Mouse (Mus musculus) liver, embryonic 15.5 days (tissue): Measurements from ENCODE around the gene Fbxo42. TPM values are rescaled to one million over a fixed set of nuclear protein-coding genes. Genes with fewer than 3 reads are reported as not detected.

Source experiments
- ATAC-seq: fragments of 200-750 bp; cut with Nextera tagmentation; 2 replicates; pipeline ENCODE4 v1.8.0; 2017; ENCODE audit warnings: moderate number of reproducible peaks, mild to moderate bottlenecking, moderate library complexity; ENCODE audit not compliant: insufficient read depth
- H3K27ac ChIP-seq: fragments of 300-500 bp; sonication (generic); replicated peaks from 2 replicates; pipeline ENCODE4 v1.5.1; 2015; ENCODE audit warnings: mild to moderate bottlenecking, inconsistent platforms
- H3K27me3 ChIP-seq: fragments of 300-500 bp; sonication (generic); 2 replicates; pipeline ENCODE4 v1.6.1; 2015; ENCODE audit warnings: mild to moderate bottlenecking, inconsistent platforms
- H3K36me3 ChIP-seq: fragments of 300-500 bp; sonication (generic); replicated peaks from 2 replicates; pipeline ENCODE4 v1.6.1; 2015; ENCODE audit warnings: moderate library complexity, mild to moderate bottlenecking, inconsistent platforms
- H3K4me1 ChIP-seq: fragments of 300-500 bp; sonication (generic); replicated peaks from 2 replicates; pipeline ENCODE4 v1.6.1; 2015; ENCODE audit warnings: inconsistent platforms
- H3K4me2 ChIP-seq: fragments of 300-500 bp; sonication (generic); 2 replicates; pipeline ENCODE4 v1.6.1; 2015; ENCODE audit warnings: moderate library complexity, mild to moderate bottlenecking, inconsistent platforms
- H3K4me3 ChIP-seq: fragments of 300-500 bp; sonication (generic); replicated peaks from 2 replicates; pipeline ENCODE4 v1.5.1; 2015; ENCODE audit warnings: mild to moderate bottlenecking, inconsistent platforms
- H3K9ac ChIP-seq: fragments of 300-500 bp; sonication (generic); 2 replicates; pipeline ENCODE4 v1.6.1; 2015; ENCODE audit warnings: moderate library complexity, mild to moderate bottlenecking, inconsistent platforms
- H3K9me3 ChIP-seq: fragments of 300-500 bp; sonication (generic); replicated peaks from 2 replicates; pipeline ENCODE4 v1.6.1; 2016; ENCODE audit warnings: inconsistent platforms
- WGBS: fragments of 180-500 bp; shearing (Covaris S2); methylation state at CpG from one replicate; pipeline ENCODE4 v1.1.7; 2015; ENCODE audit warnings: mixed read lengths; ENCODE audit not compliant: insufficient replicate concordance; 5-methylcytosine and 5-hydroxymethylcytosine counted together
- polyA plus RNA-seq: library from polyadenylated mRNA; unstranded; fragments of >200 nt; fragmentation: Nextera tagmentation; extraction: Ambion mirVana; gene quantifications from 2 replicates; pipeline ENCODE4 v1.2.1, GENCODE M21; 2015

The Fbxo42 gene
- polyA plus RNA-seq, result 17.9 and 18.3 TPM in 2 replicates

DNA sequence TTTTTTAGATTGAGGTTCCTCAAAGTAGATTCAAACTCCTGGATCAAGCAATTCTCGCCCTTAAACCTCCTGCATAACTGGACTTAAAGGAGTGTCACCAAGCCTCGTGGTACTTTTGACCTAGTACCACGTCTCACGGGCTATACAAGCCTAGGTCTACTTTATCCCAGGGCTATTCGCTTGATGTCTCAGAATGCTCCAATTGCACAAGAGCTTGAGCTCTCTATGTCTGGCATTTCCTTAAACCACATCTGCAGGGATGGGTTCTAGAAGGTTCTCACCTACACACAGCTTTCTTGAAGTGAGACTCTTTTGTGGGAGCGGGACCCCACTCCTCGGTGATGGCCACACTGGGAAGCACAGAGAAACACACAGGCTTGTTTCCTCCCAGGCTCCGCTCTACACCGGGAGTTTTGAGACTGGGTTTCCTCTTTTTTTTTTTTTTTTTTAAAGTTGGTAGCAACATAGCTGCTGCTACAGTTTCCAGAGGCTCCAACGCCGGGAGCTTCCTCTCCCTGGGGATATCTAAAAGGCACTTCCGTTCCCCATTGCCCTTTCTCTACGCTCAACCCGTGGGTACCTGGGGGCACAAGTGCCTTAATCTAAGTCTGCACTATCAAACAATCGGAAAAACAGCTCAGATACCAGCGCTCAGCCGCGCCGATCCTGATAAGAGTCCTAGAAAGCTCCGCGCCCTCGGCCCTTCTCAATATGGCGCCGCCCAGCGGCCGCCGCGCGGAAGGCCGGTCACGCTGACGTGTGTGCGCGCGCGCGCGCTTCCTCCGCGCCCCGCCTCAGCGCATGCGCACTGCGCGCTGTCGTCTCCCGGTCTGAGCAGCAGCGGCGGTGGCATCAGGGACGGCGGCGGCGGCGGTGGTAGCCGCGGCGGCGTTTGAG is at the start of gene Fbxo42:
Gene Fbxo42 (plus strand): TSS at position 802 of the 897 bp plus-strand sequence.
- peak within 1 kb of the TSS; percentile 96 for H3K9ac ChIP-seq
- H3K27me3 ChIP-seq, result no peaks in the 10 kb centered on the region
- no peaks in the 10 kb centered on the region for H3K9me3 ChIP-seq
- H3K4me3 ChIP-seq, result peak within 1 kb of the TSS; percentile 99
- WGBS, result 5% methylated on average over 58 of the region's 58 CpGs
- H3K4me1 ChIP-seq, result peaks cover 46% of the 10 kb centered on the region
- no peaks in the 10 kb centered on the region; the same call in 1 of the 2 replicates for H3K36me3 ChIP-seq
- peak; percentile 91 for ATAC-seq
- peak within 1 kb of the TSS; percentile 91 for H3K27ac ChIP-seq
- peak within 1 kb of the TSS; percentile 81 for H3K4me2 ChIP-seq

- no peak overlapping the region for H3K9ac ChIP-seq
- H3K9me3 ChIP-seq, result no peaks in the 10 kb centered on the region
- peaks cover 21% of the 10 kb centered on the region for H3K4me1 ChIP-seq
- H3K27me3 ChIP-seq, result no peaks in the 10 kb centered on the region
- H3K4me3 ChIP-seq, result no peak overlapping the region
- WGBS, result 12% methylated on average over 4 of the region's 4 CpGs
- no peak overlapping the region for H3K27ac ChIP-seq
- ATAC-seq, result peak; percentile 43; the same call in 1 of the 2 replicates
- no peak overlapping the region for H3K4me2 ChIP-seq
- H3K36me3 ChIP-seq, result no peaks in the 10 kb centered on the region
Observed at GRCm38 (mm10) chr4:141098935-141099334, 48.8 kb upstream of the Fbxo42 start.

GRCm38 (mm10) chr4:141099956-141100355 is 47.8 kb upstream of the Fbxo42 start:
- Histone ChIP-seq H3K9me3 (no peaks in the 10 kb centered on the region), H3K9ac (no peak overlapping the region), H3K4me3 (no peak overlapping the region), H3K4me2 (no peak overlapping the region), H3K27me3 (no peaks in the 10 kb centered on the region), H3K4me1 (peaks cover 21% of the 10 kb centered on the region), H3K36me3 (no peaks in the 10 kb centered on the region), H3K27ac (no peak overlapping the region)
- no peak for ATAC-seq
- 68% methylated on average over 5 of the region's 5 CpGs for WGBS

- Histone ChIP-seq H3K27ac (no peak overlapping the region), H3K9me3 (no peaks in the 10 kb centered on the region), H3K9ac (no peak overlapping the region), H3K36me3 (no peaks in the 10 kb centered on the region), H3K27me3 (no peaks in the 10 kb centered on the region), H3K4me2 (no peak overlapping the region), H3K4me1 (peaks cover 21% of the 10 kb centered on the region), H3K4me3 (no peak overlapping the region)
- WGBS, result 84% methylated on average over 9 of the region's 9 CpGs
- ATAC-seq, result no peak
Observed at GRCm38 (mm10) chr4:141101291-141101690, 46.4 kb upstream of the Fbxo42 start.

- no peak overlapping the region for H3K4me2 ChIP-seq
- H3K4me1 ChIP-seq, result peaks cover 21% of the 10 kb centered on the region
- ATAC-seq, result no peak
- H3K36me3 ChIP-seq, result no peaks in the 10 kb centered on the region
- H3K9me3 ChIP-seq, result no peaks in the 10 kb centered on the region
- H3K4me3 ChIP-seq, result no peak overlapping the region
- no peak overlapping the region for H3K9ac ChIP-seq
- no peak overlapping the region for H3K27ac ChIP-seq
- no peaks in the 10 kb centered on the region for H3K27me3 ChIP-seq
- 48% methylated on average over 6 of the region's 6 CpGs for WGBS
Observed at GRCm38 (mm10) chr4:141101855-141102254, 45.9 kb upstream of the Fbxo42 start.

DNA sequence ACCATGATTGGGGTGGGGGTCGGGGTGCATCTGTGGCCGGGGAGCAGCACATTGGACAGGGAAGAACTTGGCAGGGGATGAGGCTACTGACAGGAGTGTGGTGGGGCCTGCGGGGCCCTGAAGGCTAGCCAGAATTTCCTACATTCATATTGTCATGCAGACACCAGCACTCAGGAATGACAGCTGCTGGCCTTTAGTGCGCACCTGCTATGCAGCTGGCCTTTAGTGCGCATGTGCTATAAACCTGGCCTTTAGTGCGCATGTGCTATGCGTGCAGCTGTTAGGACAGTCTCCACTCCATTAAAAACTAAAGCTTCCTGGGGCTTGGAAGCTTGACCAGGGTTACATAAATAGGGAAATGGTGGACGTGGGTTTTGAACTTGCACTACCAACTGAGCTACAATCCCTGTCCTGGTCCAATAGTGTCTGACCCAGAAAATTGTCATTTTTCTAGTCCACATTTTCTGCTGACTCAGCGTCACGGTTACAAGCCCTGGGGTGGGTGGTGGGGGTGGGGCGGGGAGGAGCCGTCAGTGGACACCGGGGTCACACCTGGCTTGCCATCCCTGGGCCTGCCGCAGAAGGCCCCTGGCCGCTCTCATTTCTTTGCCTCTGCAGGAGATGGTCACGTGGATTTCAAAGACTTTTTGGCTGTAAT is 41.1 kb upstream of the Fbxo42 start:
- Histone ChIP-seq H3K9ac (no peak overlapping the region), H3K27me3 (no peaks in the 10 kb centered on the region), H3K9me3 (no peaks in the 10 kb centered on the region), H3K4me3 (no peak overlapping the region), H3K4me2 (no peak overlapping the region), H3K27ac (no peak overlapping the region), H3K4me1 (no peaks in the 10 kb centered on the region), H3K36me3 (peaks cover 15% of the 10 kb centered on the region)
- no peak for ATAC-seq
- 74% methylated on average over 16 of the region's 16 CpGs for WGBS

DNA sequence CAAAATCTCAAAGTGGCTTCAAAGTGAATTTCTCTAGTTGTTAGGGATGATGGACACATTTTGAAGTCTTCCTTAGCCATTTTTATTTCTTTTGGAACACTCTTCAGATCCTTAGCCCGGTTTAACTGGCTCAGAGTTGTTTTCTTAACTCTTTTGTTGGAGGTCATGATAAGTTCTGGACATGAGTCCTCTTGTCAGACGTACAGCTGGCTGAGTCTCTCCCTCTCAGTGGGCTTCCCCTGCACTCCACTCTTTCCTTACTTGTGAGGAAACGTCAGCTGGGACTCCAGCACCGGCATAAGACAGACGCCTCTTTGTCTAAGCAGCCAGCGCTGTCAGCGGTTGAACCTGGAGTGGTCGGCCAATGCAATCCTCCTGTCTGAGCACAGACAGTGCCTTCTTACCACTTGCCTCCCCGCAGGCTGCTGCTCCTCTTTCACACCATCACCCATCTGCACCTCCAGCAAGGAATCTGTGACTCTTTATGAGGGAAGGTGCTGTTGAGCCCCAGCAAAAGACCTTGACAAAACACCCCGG is 39.4 kb upstream of the Fbxo42 start:
- Histone ChIP-seq H3K4me2 (no peak overlapping the region), H3K4me3 (no peak overlapping the region), H3K4me1 (no peaks in the 10 kb centered on the region), H3K27ac (no peak overlapping the region), H3K27me3 (no peaks in the 10 kb centered on the region), H3K9me3 (no peaks in the 10 kb centered on the region), H3K36me3 (peaks cover 30% of the 10 kb centered on the region), H3K9ac (no peak overlapping the region)
- no peak for ATAC-seq
- WGBS, result 51% methylated on average over 10 of the region's 10 CpGs

DNA sequence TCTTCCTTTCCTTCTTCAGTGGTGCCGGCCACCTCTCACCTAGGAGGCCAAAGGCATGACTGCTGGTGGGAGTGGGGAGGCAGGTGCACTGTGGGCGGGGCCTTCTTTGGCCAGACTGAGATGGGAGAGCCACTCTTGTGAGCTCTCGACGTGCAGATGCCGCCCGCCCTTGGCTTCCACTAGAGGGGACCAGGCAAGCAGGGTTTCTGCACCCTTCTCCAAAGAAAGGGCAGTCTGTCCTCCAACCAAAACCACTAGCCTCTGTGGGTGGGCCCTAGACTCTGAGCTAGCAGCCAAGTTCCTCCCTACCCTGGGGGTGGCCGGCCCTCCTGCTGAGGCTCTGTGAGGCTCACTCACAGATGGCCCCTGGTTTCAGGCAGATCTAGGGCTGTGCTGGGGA is 33.9 kb upstream of the Fbxo42 start:
- H3K9ac ChIP-seq, result no peak overlapping the region
- peaks cover 3% of the 10 kb centered on the region; the same call in 1 of the 2 replicates for H3K4me1 ChIP-seq
- WGBS, result 72% methylated on average over 7 of the region's 7 CpGs
- no peaks in the 10 kb centered on the region for H3K27me3 ChIP-seq
- peaks cover 82% of the 10 kb centered on the region for H3K36me3 ChIP-seq
- no peak overlapping the region for H3K4me3 ChIP-seq
- H3K27ac ChIP-seq, result no peak overlapping the region
- ATAC-seq, result no peak
- H3K4me2 ChIP-seq, result no peak overlapping the region
- no peaks in the 10 kb centered on the region for H3K9me3 ChIP-seq

GRCm38 (mm10) chr4:141114521-141114981 is 33.2 kb upstream of the Fbxo42 start:
- ATAC-seq, result no peak
- no peak overlapping the region for H3K27ac ChIP-seq
- H3K36me3 ChIP-seq, result peaks cover 85% of the 10 kb centered on the region
- H3K4me3 ChIP-seq, result no peak overlapping the region
- H3K9me3 ChIP-seq, result no peaks in the 10 kb centered on the region
- no peak overlapping the region for H3K4me2 ChIP-seq
- H3K27me3 ChIP-seq, result no peaks in the 10 kb centered on the region
- 91% methylated on average over 6 of the region's 6 CpGs for WGBS
- H3K9ac ChIP-seq, result no peak overlapping the region
- H3K4me1 ChIP-seq, result peaks cover 6% of the 10 kb centered on the region

DNA sequence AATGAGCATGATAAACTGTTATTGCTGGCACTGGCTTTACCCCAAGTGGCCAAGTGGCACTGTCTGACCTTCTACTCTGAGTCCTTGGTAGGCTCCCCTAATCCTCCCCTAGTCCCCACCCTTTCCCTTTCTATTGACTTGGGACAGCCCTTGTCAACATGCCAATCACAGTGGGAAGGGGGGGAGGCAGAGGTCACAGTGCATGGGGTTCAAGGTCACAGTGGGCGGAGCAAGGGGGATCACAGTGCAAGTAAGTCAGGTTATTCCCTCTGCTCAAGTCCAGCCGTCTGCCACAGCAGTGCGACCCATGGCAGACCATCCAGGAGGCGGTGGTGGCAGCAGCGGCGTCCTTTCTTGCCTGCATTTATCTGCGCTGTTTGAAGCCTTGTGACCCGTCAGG is 32.3 kb upstream of the Fbxo42 start:
- H3K36me3 ChIP-seq, result peaks cover 83% of the 10 kb centered on the region

DNA sequence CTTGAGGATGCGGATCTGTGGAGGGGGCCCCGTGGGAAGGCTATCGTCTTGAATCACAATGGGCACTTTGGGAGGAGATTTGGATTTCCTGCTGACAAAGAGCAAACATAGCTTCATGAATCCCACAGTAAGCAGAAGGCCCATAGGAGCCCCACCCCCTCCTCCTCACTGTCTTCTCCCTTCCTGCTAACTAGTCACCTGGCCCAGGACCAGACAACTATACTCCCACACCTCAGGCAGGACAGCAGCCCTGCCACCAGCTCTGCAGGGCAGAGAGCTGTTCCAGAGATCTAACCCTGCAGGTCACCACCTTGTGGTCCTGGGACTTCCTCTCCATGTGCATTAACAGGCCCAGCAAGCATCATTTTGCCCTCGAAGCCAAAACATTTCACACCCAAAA is 29.0 kb upstream of the Fbxo42 start:
- Histone ChIP-seq H3K4me3 (no peak overlapping the region), H3K27ac (no peak overlapping the region), H3K4me2 (no peak overlapping the region), H3K27me3 (no peaks in the 10 kb centered on the region), H3K36me3 (peaks cover 65% of the 10 kb centered on the region), H3K4me1 (peaks cover 34% of the 10 kb centered on the region), H3K9ac (no peak overlapping the region), H3K9me3 (no peaks in the 10 kb centered on the region)
- 70% methylated on average over 4 of the region's 4 CpGs for WGBS
- no peak for ATAC-seq

More for the DNA sequence above, 32.3 kb upstream of the Fbxo42 start:
- peak; percentile 19; the same call in 1 of the 2 replicates for ATAC-seq
- no peaks in the 10 kb centered on the region for H3K9me3 ChIP-seq
- H3K4me2 ChIP-seq, result no peak overlapping the region
- no peak overlapping the region for H3K9ac ChIP-seq
- H3K27ac ChIP-seq, result no peak overlapping the region
- 76% methylated on average over 8 of the region's 8 CpGs for WGBS
- no peak overlapping the region for H3K4me3 ChIP-seq
- H3K4me1 ChIP-seq, result peaks cover 11% of the 10 kb centered on the region
- H3K27me3 ChIP-seq, result no peaks in the 10 kb centered on the region
